Mouse (Mus musculus) lung, adult 10 weeks (tissue): ENCODE data around the gene Ehbp1. TPM values are rescaled to one million over a fixed set of nuclear protein-coding genes. Genes with fewer than 3 reads are reported as not detected.

Source experiments
- polyA plus RNA-seq: library from polyadenylated mRNA; stranded (reverse); fragments of 350-450 nt; fragmentation: Illumina TruSeq; extraction: RNeasy Lipid Tissue Mini Kit (QIAGEN cat#74804); gene quantifications from one replicate; pipeline ENCODE4 v1.2.3, GENCODE M21; 2014; ENCODE audit warnings: low read depth, low replicate concordance; ENCODE audit not compliant: insufficient read depth

Ehbp1 gene
- polyA plus RNA-seq, result 4.2 TPM

DNA sequence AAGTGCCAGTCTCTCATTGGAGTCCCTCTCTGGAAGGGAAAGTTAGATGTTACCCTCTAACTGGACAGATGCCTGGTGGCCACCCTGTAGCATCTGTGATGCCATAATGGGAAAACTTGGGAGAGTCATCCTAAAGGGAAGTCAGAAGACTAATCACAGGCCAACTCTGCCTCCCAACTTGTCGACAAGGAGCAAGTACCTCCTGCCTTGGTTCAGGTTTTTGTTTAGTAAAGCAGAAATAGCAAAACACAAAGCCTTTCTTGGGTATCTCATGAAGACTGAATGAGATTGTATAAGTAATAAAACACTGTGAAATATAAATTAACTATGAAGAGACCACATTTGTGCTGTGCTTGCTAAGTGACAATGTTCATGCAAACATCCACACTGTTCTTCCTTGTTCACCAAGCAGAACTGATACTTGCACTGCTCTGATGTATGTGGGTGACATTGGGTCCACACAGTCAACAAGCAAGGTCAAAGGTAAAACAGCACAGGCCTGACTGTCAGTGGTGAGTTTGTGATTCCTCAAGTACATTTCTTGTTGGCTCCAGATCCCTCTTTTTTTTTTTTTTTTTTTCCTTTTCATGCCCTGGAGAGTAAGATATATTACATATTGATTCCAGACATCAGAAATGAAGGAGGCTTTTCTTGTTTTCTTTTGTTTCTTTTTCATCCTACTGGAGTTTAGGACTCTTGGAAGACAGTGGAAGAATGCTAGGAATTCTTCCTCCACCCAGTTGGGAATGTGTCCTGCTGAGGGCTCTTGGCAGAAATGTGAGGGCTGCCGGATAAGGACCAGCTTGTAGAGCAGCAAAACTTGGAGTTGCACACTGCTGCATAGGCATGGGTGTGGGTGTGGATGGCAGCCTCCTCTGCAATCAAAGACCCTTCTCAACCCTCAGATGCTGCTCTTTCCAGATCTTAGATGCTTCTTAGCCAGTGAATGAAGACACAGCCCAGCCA lies at the start of gene Ehbp1:
Ehbp1 (minus strand) TSS at position 51 of the 966 bp plus-strand sequence.

DNA sequence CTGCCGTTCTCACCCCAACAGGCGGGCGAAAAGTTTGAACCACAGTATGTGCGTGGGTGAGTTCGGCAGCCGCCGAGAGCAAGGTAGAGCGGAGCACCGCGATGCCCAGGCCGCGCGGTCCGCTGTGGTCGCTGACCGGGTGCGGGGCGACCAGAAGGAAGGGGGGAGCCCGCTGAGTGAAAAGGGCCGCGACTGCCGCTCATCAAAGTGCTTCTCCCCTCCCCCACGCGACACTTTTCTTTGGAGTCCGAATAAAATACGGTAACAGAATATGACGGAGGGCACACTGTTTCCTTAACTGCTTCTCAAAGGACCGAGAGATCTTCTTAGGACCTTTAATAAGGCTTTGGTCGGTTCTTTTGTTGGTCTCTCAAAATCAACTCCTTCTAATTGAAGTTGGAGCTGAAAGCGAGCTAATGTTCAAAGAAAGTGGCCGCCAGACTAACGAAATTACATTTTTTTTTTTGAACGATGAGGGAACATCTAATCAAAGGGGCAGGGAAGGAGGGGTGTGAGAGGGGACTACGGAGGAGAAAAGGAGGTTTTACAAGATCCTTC lies 339.2 kb downstream of the Ehbp1 start, which contains the start of gene Otx1:
Otx1 (minus strand) TSS at position 115 of the 558 bp plus-strand sequence.

Other genes starting within 250 kb of the Ehbp1 start
- gene Tmem17, start 169.8 kb upstream of the Ehbp1 start, polyA plus RNA-seq, result 4.6 TPM